Mouse (Mus musculus): ENCODE measurements at regions not wholly inside any gene's neighbourhood (a gene's known extent, or its start where the extent isn't known, plus 50 kb on each side); places are given as distances from the start of the nearest gene placed in this dataset.

- WGBS = 89% methylated on average over 3 of the region's 3 CpGs
- H3K36me3 ChIP-seq (ENCODE audit: control insufficient read depth, insufficient read depth, low read length) = no peaks in the 10 kb centered on the region
- H3K4me2 ChIP-seq = no peak overlapping the region
- H3K9me3 ChIP-seq (ENCODE audit: control insufficient read depth, low read length) = no peaks in the 10 kb centered on the region
- no peak overlapping the region for H3K27ac ChIP-seq (ENCODE audit: low read depth, low read length)
- H3K4me1 ChIP-seq (replicated peaks; ENCODE audit: control insufficient read depth, insufficient read depth, low read length) = no peaks in the 10 kb centered on the region
- no peaks in the 10 kb centered on the region for H3K27me3 ChIP-seq (replicated peaks; ENCODE audit: control insufficient read depth, insufficient read depth, low read length)
- DNase-seq (ENCODE audit: low spot score) (no peak), ATAC-seq (replicated peaks; ENCODE audit: low FRiP score) (no peak)
- H3K9ac ChIP-seq (ENCODE audit: low read depth, low read length) = no peak overlapping the region
- H3K4me3 ChIP-seq (ENCODE audit: low read depth, low read length) = no peak overlapping the region
Measured at GRCm38 (mm10) chr14:58907359-58907758, 235.3 kb downstream of the 1700129C05Rik start.

DNA sequence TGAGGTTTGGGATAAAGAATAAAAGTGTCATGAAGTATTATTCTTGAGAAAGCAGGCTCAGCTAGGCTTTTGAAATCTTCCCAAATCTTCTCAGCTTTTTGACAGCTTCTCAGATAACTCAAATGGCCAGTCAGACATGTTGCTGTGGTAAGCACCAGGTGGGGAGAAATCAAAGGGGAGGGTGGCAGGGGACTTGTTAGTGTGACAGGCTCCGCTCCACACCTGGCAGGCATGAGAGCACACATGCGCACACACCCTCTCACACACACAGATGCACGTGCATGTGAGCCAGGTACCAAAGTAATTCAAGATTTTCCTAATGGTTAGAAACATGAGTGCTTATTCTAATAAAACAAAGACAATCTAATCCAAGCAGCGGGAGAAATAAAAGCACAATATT is 236.1 kb downstream of the 1700129C05Rik start:
- DNase-seq (ENCODE audit: low spot score) = no peak

DNA sequence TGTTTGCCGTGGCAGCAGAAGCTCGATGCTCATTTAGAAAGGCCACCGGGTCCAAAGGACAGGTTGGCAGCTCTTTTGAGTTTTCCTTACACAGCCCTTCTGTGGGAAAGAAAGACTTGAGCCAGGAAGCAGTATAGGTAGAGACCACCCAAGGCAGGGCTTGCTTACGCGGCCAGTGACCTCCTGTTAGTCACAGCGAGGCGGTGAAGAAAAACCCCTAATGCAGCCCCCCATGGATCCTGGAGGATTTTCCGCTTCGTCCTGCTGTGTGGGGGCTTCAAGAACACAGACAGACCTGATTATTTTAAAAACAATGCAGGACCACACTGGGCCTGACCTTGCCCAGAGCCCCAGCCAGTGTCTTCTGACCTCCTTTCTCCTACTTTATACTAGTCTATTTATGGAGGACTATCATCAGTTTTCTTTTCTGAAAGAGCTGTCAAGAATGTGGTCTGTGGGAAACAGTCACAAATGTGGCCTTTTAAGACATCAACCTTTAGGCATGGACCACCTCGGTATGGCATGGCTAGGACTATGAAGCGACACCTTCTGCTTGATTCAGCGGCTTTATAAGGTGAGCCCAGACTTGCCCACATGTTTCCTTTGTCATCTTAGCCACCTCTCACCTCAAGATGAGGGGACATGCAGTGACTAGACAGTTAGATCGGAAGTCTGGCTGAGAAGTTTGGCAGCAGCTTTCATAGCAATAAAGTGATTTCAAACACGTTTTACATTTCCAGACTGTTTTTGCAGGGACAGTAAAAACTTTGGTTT is 274.3 kb downstream of the 1700129C05Rik start:
- H3K9ac ChIP-seq (ENCODE audit: low read depth, low read length) = no peak overlapping the region
- 74% methylated on average over 14 of the region's 14 CpGs for WGBS
- no peak for DNase-seq (ENCODE audit: low spot score)
- H3K27ac ChIP-seq (ENCODE audit: low read depth, low read length) = no peak overlapping the region
- no peak for ATAC-seq (replicated peaks; ENCODE audit: low FRiP score)
- H3K4me2 ChIP-seq = no peak overlapping the region
- H3K27me3 ChIP-seq (replicated peaks; ENCODE audit: control insufficient read depth, insufficient read depth, low read length) = no peaks in the 10 kb centered on the region
- no peaks in the 10 kb centered on the region for H3K9me3 ChIP-seq (ENCODE audit: control insufficient read depth, low read length)
- no peaks in the 10 kb centered on the region for H3K4me1 ChIP-seq (replicated peaks; ENCODE audit: control insufficient read depth, insufficient read depth, low read length)
- no peak overlapping the region for H3K4me3 ChIP-seq (ENCODE audit: low read depth, low read length)
- no peaks in the 10 kb centered on the region for H3K36me3 ChIP-seq (ENCODE audit: control insufficient read depth, insufficient read depth, low read length)

More for the DNA sequence above, 236.1 kb downstream of the 1700129C05Rik start:
- no peak for ATAC-seq (replicated peaks; ENCODE audit: low FRiP score)
- no peak overlapping the region for H3K4me2 ChIP-seq
- H3K27me3 ChIP-seq (replicated peaks; ENCODE audit: control insufficient read depth, insufficient read depth, low read length) = no peaks in the 10 kb centered on the region
- no peak overlapping the region for H3K27ac ChIP-seq (ENCODE audit: low read depth, low read length)
- H3K9ac ChIP-seq (ENCODE audit: low read depth, low read length) = no peak overlapping the region
- H3K4me3 ChIP-seq (ENCODE audit: low read depth, low read length) = no peak overlapping the region
- no peaks in the 10 kb centered on the region for H3K9me3 ChIP-seq (ENCODE audit: control insufficient read depth, low read length)
- no peaks in the 10 kb centered on the region for H3K4me1 ChIP-seq (replicated peaks; ENCODE audit: control insufficient read depth, insufficient read depth, low read length)
- 73% methylated on average over 4 of the region's 4 CpGs for WGBS
- H3K36me3 ChIP-seq (ENCODE audit: control insufficient read depth, insufficient read depth, low read length) = no peaks in the 10 kb centered on the region

DNA sequence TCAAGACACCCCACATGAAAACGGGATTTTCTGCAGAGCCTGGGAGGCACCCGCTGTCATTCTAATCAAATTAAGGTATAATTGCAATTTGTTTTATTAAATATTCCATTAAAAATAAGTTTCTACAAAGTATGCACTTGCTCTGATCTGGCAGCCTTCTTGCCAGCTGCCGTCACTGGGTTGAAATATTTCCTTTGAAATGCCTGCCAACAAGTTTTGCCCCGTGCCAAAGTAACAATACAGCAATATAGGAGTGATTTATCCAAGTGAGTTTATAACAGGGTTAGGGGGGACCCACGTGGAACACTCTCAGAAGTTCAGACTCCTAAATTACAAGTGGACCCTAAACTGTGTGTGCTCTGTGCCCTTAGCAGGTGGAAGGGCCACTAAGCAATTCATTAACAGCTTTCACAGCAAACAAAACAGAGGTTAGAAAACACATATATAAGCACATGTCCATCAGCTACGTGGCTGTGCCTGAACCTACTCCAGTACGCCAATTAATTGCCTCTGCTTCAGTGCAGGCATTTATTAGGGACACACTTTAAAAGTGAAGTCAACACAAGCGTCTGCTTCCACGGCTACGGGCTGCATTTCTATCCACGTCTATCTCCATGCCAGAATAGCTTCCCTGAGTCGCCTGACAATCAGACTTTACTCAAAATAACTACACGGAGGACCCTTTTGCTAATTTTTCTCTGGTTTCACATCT is 275.1 kb downstream of the 1700129C05Rik start:
- no peaks in the 10 kb centered on the region for H3K36me3 ChIP-seq (ENCODE audit: control insufficient read depth, insufficient read depth, low read length)
- H3K9me3 ChIP-seq (ENCODE audit: control insufficient read depth, low read length) = no peaks in the 10 kb centered on the region
- H3K4me2 ChIP-seq = no peak overlapping the region
- DNase-seq (ENCODE audit: low spot score) (no peak), ATAC-seq (replicated peaks; ENCODE audit: low FRiP score) (no peak)
- H3K27ac ChIP-seq (ENCODE audit: low read depth, low read length) = no peak overlapping the region
- H3K4me3 ChIP-seq (ENCODE audit: low read depth, low read length) = no peak overlapping the region
- WGBS = 62% methylated on average over 13 of the region's 13 CpGs
- H3K27me3 ChIP-seq (replicated peaks; ENCODE audit: control insufficient read depth, insufficient read depth, low read length) = no peaks in the 10 kb centered on the region
- H3K4me1 ChIP-seq (replicated peaks; ENCODE audit: control insufficient read depth, insufficient read depth, low read length) = no peaks in the 10 kb centered on the region
- H3K9ac ChIP-seq (ENCODE audit: low read depth, low read length) = no peak overlapping the region

- H3K27ac ChIP-seq (ENCODE audit: low read depth, low read length) = no peak overlapping the region
- H3K4me3 ChIP-seq (ENCODE audit: low read depth, low read length) = no peak overlapping the region
- H3K4me2 ChIP-seq = no peak overlapping the region
- ATAC-seq (replicated peaks; ENCODE audit: low FRiP score) (no peak), DNase-seq (ENCODE audit: low spot score) (no peak)
- 69% methylated on average over 4 of the region's 4 CpGs for WGBS
- no peaks in the 10 kb centered on the region for H3K27me3 ChIP-seq (replicated peaks; ENCODE audit: control insufficient read depth, insufficient read depth, low read length)
- no peak overlapping the region for H3K9ac ChIP-seq (ENCODE audit: low read depth, low read length)
- no peaks in the 10 kb centered on the region for H3K4me1 ChIP-seq (replicated peaks; ENCODE audit: control insufficient read depth, insufficient read depth, low read length)
- H3K36me3 ChIP-seq (ENCODE audit: control insufficient read depth, insufficient read depth, low read length) = no peaks in the 10 kb centered on the region
- H3K9me3 ChIP-seq (ENCODE audit: control insufficient read depth, low read length) = no peaks in the 10 kb centered on the region
Measured at GRCm38 (mm10) chr14:58854871-58855270, 287.8 kb downstream of the 1700129C05Rik start.

DNA sequence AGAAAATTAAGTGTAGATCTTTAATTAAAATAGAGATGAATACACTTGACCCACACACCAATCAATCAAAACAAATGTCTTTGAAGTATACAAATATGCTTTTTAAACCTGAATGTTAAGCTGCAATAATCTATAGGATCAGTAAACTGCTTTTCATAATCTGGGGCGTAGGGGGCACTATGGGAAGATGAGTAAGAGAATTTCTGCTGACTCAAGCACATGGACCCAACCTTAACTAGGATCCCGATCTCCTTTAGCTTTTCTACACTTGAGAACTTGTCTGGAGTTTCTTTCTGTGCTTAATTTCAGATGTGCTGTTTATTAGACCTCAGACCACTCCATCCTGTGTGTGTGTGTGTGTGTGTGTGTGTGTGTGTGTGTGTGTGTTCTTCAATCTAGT is 298.1 kb downstream of the 1700129C05Rik start:
- no peak overlapping the region for H3K4me2 ChIP-seq
- 62% methylated on average over 2 of the region's 2 CpGs for WGBS

GRCm38 (mm10) chr14:58842196-58842886 is 300.4 kb downstream of the 1700129C05Rik start:
- H3K4me3 ChIP-seq (ENCODE audit: low read depth, low read length) = no peak overlapping the region
- no peaks in the 10 kb centered on the region for H3K27me3 ChIP-seq (replicated peaks; ENCODE audit: control insufficient read depth, insufficient read depth, low read length)
- H3K9me3 ChIP-seq (ENCODE audit: control insufficient read depth, low read length) = no peaks in the 10 kb centered on the region
- no peaks in the 10 kb centered on the region for H3K4me1 ChIP-seq (replicated peaks; ENCODE audit: control insufficient read depth, insufficient read depth, low read length)
- no peaks in the 10 kb centered on the region for H3K36me3 ChIP-seq (ENCODE audit: control insufficient read depth, insufficient read depth, low read length)
- 80% methylated on average over 1 of the region's 1 CpGs for WGBS
- no peak overlapping the region for H3K9ac ChIP-seq (ENCODE audit: low read depth, low read length)
- no peak overlapping the region for H3K27ac ChIP-seq (ENCODE audit: low read depth, low read length)
- no peak overlapping the region for H3K4me2 ChIP-seq
- ATAC-seq (replicated peaks; ENCODE audit: low FRiP score) (no peak), DNase-seq (ENCODE audit: low spot score) (no peak)

More for the DNA sequence above, 298.1 kb downstream of the 1700129C05Rik start:
- no peaks in the 10 kb centered on the region for H3K36me3 ChIP-seq (ENCODE audit: control insufficient read depth, insufficient read depth, low read length)
- no peak for ATAC-seq (replicated peaks; ENCODE audit: low FRiP score)
- no peak overlapping the region for H3K9ac ChIP-seq (ENCODE audit: low read depth, low read length)
- H3K4me1 ChIP-seq (replicated peaks; ENCODE audit: control insufficient read depth, insufficient read depth, low read length) = no peaks in the 10 kb centered on the region
- H3K27me3 ChIP-seq (replicated peaks; ENCODE audit: control insufficient read depth, insufficient read depth, low read length) = no peaks in the 10 kb centered on the region
- H3K4me3 ChIP-seq (ENCODE audit: low read depth, low read length) = no peak overlapping the region
- no peak for DNase-seq (ENCODE audit: low spot score)
- no peaks in the 10 kb centered on the region for H3K9me3 ChIP-seq (ENCODE audit: control insufficient read depth, low read length)
- H3K27ac ChIP-seq (ENCODE audit: low read depth, low read length) = no peak overlapping the region

DNA sequence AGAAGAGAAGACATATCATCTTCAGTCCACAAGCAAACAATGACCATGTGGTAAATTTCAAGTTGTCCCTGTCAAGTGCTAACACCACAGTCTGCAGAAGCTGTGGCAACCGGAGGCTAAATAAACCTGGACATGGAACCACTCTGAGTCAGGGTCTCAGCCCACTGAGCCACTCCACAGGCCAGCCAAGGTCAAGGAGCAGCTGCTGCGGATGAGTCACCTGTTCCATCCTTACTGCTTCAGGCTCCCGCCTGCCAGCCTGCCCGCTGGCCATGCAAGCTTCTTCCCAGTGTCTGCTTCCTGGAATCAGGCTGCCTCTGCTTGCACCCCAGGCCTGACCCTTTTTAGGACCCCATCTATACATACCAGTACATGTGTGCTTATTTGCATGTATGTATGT is 319.8 kb downstream of the 1700129C05Rik start:
- Histone ChIP-seq H3K27me3 (replicated peaks; ENCODE audit: control insufficient read depth, insufficient read depth, low read length) (no peaks in the 10 kb centered on the region), H3K36me3 (ENCODE audit: control insufficient read depth, insufficient read depth, low read length) (no peaks in the 10 kb centered on the region), H3K9ac (ENCODE audit: low read depth, low read length) (no peak overlapping the region), H3K9me3 (ENCODE audit: control insufficient read depth, low read length) (no peaks in the 10 kb centered on the region), H3K4me1 (replicated peaks; ENCODE audit: control insufficient read depth, insufficient read depth, low read length) (no peaks in the 10 kb centered on the region), H3K27ac (ENCODE audit: low read depth, low read length) (no peak overlapping the region), H3K4me2 (no peak overlapping the region), H3K4me3 (ENCODE audit: low read depth, low read length) (no peak overlapping the region)
- ATAC-seq (replicated peaks; ENCODE audit: low FRiP score) (no peak), DNase-seq (ENCODE audit: low spot score) (no peak)
- 75% methylated on average over 4 of the region's 4 CpGs for WGBS
